Mouse (Mus musculus): ENCODE data around the gene Tmem231.
A peak's percentile ranks its signal among the peaks of the same experiment; 100 is the strongest.

Gene Tmem231

DNA sequence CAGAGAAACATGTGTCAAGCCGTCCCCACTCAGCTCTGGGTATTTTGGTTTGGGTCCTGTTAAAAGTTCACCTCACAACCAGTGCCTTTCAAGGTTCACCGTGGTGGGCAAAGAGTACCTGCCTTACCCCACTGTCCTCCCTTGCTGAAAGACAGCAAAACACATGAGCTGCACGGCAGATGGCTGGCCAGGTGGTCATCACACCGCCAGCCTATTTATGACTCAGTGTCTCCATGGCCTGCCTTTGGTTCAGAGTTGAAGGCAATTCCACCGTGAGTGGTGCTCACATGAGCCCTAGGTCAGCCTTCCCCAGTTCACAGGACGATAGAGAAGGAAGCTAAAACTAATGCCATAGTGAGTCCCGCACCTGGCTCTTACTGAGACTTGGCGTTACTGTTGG, 14.3 kb upstream of the Tmem231 start:
- DNase-seq: peak; percentile 56

DNA sequence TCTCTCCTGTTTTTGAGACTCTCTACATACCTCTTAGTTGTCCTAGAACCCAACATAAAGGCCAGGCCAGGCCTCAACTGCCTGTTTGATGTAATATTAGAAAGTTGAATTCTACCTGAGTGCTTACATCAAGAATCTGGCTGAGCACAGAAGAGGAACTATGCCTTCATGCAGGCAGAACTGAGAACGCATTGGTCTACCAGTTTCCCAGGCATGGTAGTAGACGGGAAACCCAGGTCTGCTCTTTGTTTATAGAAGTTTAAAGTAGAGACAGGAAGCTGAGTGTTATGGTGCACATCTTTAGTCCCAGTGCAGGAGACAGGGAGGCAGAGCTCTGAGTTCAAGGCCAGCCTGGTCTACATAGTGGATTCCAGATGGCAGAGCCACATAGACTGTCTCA, 13.5 kb upstream of the Tmem231 start:
- DNase-seq: no peak

DNA sequence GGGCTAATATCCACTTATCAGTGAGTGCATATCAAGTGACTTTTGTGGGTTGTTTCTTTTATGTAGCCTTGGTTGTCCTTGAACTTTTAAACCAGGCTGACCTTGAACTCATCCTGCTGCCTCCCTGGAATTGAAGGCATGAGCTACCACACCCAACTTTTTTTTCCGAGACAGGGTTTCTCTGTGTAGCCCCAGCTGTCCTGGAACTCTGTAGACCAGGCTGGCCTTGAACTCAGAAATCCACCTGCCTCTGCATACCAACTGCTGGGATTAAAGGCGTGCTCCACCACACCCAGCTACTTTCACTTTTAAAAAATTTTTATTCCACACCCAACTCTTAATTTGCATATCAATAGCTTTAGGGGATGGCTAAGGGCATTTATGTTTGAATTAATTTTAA, 9.9 kb upstream of the Tmem231 start:
- DNase-seq: no peak

DNA sequence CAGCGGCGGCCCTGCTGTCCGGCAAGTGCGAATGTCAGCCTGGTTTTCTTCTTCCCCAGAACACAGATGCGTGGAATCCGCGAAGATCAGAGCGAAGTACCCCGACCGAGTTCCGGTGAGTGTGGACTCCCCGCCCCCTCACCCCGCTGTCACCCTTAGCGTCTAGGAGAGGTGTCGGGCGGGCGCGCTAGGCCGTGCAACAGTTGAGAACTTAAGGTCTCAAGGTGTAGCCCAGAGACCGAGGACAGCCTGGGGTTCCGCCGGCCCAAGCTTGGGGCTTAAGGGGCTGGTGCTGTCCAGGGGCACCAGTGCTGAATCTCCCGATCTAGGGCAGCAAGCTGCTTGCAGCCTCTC, 7.4 kb upstream of the Tmem231 start:
- peak; percentile 94 for DNase-seq

DNA sequence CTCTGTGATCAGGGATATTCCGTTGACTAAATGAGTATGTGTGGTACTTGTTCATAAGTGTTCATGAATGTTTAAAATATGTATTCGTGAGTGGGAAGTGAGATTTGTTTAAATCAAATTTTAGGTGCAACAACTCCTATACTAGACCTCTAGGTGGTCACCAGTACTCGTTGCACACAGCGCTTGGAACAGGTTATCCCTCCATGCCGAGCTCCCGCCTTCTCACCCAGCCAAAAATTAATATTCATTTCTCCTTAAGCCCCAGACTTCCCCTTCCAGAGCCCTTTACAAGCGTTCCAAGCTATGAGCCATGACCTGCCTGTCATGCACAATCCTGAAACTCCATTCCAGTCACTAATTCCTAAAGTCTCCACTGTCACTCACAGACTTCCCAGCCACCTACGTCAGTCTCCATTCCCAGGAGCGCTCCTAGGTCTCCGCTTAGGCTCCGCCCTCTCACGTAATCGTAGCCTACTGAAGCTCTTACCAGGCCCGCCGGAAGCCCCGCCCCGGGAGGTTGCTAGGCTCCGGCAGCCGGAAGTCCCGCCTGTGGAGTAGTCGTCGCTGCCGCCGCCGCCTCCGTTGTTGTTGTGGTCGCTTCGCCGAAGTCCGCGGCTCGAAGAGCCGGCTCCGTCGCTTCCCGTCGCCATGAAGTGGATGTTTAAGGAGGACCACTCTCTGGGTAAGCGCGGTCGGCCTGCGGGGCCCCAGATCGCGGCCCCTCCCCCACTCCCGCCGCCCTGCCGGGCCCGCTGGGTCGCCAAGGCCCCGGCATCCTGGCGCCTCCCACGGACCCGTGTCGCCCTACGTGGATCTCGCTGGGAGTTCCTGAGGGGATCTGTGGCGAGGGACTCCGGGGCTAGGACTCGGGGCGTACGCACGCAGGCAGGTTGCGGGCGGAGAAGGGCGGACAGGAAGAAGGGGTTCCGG, 6.8 kb upstream of the Tmem231 start, which contains the start of gene Gabarapl2:
TSS of gene Gabarapl2 (plus strand) at position 533 of the 930 bp plus-strand sequence.
- peak; percentile 100 for DNase-seq

DNA sequence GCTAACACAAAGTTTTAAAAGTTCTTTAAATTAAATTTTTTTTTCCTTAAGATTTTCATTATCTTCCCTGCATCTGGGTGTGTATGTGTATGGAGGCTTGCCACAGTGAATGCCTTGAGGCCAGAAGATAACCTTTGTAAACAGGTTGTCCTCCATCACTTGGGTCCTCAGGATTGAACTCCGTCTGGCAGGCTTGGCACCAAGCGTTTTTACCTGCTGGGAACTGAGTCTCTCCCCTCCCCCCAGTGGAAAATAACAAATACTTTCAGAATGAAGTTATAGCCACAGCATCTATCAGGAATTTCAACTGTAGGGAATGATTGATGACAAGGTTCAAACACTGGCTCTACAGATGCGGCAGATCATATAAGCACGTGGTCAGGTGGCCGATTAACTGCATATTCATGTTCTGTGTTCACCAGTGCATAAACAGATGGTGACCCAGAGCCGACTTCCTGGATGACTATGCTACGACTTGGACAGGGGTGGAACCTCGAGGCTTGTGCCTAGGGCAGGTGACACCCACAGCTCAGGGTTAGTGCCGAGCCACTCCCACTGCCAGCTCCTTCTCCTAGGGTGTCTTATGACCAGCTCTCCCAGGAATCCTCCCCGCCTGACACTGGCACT, 5.9 kb upstream of the Tmem231 start:
- DNase-seq: peak; percentile 97

DNA sequence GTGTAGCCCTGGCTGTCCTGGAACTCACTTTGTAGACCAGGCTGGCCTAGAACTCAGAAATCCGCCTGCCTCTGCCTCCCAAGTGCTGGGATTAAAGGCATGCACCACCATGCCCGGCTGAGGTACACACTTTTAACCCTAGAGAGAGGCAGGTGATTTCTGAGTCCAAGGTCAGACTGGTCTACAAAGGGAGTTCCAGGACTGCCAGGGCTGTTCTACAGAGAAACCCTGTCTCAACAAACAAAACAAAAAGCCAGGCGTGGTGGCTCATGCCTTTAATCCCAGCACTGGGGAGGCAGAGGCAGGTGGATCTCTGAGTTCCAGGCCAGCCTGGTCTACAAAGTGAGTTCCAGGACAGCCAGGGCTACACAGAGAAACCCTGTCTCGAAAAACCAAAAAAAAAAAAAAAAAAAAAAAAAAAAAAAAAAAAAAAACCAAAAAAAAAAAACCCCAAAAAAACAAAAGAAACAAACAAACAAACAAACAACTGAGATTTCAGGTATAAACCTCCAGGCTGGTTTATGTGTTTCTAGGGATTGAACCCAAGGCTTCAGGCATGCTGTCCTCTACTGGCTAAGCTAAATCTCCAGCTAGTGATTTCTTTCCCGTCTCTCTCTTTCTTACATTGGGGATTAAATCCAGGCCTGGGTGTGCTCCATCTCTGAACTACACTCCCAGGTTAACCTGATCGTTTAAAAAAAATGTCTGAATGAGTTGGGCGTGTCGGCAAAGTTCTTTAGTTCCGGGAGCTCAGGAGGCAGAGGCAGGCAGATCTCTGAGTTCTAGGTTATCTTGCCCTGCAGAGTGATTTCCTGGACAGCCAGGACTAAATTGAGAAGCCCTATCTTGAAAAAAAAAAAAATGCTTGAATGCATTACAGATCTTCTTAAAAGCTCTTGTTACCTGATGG, 4.7 kb upstream of the Tmem231 start:
- peak; percentile 85 for DNase-seq

DNA sequence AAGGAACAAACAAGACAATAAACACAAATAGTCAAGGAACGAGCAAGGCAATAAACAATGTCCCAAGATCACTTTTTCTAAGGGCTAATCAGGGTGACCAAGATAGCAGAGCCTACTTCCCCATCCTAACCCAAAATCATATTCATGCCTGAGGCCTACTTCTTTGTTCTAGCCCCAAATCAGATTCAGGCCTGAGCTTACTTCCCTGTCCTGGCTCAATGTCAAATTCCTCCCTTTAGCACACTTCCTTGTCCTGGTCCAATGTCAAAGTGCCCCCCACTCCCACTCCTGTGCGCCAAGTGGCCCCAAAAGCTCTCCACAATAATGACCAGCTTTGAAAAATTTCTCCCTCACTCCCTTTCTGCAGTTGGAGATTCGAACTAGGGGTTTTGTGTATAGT, 3.5 kb upstream of the Tmem231 start:
- DNase-seq: peak; percentile 78

DNA sequence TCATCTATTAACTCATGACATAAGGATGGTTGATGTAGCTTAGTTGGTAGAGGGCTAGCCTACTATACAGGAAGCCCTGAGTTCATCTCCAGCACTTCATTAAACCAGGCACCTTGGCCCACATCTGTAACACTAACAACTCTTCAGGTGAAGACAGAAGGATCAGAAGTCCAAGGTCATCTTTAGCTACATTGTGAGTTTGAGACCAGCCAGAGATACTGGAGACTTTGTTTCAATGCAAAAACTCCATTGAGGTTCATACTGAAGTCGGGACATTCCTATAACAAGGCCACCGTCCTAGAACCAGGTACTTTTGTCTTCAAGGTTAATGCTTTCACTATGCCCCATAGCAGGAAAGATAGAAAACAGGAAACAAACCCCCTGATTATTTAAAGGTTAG, 520 bp upstream of the Tmem231 start:
- no peak for DNase-seq

DNA sequence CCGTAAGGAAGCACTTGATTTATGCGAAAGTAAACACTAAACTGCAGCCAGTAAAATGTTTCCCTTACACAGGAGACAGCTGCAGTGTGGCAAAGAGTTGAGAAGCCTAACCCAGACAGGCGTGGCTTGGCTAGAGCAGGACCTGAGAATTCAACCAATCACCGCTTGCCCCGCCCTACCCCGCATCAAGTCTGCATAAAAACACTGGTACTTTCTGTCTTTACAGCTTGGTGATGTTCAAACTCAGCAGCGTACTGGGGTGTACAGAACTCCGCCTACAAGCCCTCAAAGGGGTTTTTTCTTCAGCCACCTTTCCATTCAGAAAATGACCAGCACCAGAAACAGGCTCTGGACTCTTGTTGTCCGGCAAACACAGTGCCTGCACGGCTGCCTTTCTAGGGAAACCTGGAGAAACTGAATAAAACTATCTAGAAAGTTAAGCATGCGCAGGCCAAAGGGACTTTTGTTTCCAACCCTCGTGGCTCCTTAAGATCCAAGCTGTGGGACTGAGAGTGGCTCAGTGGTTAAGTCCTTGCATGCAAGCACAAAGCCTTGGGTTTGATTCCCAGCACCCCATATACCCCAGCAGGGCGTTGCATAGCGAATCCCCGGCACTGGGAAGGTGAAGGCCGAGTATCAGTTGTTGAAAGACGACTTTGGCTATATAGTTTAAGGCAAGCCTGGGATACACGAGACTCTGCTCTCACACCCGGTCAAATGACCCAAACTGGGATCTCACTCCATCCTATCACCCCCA, 923 bp downstream of the Tmem231 start:
- peak; percentile 97 for DNase-seq

DNA sequence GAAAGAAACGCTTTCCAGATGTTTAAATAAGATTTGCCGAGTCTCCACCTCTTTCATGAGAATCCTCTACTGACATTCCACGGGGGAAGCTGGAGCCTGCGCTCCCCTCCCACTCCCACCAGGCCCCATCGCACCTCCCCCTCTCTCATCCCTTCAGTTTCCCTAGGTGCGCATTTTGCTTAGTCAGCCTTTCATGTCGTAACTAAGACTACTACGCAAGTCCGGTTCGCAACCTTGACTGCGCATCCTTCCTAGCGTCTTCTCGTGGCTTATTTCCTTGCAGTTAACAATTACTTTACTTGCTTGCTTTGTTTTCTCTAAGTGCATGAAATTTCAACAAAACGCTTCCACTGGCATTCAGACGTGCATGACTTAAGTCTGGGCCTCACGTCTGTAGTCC, 2.0 kb downstream of the Tmem231 start:
- DNase-seq: peak; percentile 81

DNA sequence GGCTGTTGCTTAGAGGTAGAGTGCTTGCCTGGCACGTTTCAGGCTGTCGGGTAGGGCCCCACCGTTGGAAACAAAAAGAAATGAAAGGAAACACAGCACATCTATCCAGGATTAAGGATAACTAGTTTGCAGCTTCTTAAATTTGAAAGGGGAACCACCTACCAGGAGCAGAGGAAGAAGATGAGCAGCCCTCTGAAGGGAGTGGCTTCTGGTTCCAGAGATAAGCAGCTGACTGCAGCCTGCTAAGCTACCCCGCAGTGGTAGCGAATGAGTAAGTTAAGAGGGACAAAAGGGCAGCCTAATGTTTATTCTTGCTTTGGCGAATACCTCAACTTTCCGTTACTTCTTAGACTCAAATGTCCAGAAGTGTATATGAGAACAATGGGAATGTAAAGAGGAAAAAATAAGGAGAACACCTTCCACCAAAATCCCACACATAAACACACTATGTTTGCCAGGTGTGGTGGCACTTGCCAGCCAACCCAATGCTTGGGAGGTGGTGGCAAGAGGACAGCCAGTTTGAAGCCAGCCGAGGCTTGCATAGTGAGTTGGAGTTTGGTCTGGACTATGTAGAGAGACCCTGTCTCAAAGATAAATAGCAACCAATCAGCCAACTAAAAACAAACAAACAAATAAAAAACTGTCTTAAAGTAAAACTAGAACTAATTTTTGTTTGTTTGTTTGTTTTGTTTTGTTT, 3.9 kb downstream of the Tmem231 start:
- DNase-seq: no peak

DNA sequence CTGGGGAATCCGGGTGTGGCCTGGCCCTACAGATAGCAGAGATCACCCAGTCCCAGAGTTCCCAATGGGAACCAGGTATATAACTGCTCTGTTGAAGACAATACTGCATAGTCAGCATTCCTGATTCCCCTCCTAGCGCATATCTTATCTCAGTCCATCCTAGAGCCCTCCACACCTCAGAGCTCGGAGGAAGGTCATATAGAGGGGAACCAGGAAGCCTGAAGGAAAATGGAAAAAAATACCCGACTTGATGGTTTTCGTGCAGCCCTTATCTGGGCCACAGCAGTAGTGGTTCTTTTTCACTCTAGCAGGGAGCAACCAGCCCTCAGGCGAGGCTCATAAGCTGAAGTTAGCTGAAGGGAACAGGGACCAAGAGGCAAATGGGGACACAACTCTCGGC, 8.7 kb downstream of the Tmem231 start:
- DNase-seq: peak; percentile 78

DNA sequence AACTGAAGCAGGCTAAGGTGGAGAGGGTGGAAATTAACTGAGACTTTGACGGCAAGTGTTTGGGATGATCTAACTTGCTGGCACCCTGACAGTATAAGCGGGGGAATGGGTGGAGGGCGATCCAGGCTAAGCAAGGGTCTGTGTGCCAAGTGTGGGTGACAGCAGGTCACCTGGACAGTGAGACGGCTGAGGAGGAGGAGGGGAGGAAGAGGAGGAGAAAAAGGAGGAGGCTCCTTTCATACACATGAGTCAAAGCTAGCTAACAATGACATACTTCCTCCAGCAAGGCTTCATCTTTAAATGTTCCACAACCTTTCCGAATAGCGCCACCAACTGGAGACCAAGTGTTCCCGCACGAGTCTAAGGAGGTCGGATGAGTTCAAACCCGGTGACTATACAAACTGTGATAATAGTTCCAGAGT, 10.3 kb downstream of the Tmem231 start:
- peak; percentile 90 for DNase-seq

DNA sequence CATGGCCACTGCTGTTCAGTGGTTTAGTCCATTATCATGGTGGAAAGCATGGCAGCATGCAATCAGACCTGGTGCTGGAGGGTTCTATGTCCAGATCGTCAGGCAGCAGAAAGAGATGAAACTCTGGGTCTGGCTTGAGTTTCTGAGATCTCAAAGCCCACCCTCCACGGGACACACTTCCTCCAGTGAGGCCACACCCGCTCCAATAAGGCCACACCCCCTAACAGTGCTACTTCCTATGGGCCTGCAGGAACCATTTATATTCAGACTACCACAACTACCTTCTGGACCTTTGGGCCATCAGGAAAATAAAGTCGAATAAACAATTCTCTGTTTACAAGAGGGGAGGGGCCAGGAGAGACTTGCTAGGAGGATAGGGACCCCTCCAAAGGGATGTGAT, 12.7 kb downstream of the Tmem231 start:
- DNase-seq: no peak

DNA sequence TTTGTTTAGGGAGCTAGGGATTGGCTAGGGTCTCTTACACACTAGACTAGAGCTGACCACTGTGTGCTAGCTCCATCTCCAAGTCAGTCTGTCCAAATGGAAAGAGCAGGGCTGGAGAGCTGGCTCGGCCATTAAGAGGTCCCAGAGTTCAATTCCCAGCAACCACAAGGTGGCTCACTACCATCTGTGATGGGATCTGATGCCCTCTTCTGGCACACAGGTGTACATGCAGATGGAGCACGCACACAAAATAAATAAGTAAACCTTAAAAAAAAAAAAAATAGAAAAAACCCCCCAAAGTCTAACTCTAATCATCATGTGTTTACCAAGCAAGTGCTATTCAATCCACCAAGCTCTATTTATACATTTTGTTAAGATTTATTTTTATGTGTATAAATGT, 14.0 kb downstream of the Tmem231 start:
- DNase-seq: no peak

DNA sequence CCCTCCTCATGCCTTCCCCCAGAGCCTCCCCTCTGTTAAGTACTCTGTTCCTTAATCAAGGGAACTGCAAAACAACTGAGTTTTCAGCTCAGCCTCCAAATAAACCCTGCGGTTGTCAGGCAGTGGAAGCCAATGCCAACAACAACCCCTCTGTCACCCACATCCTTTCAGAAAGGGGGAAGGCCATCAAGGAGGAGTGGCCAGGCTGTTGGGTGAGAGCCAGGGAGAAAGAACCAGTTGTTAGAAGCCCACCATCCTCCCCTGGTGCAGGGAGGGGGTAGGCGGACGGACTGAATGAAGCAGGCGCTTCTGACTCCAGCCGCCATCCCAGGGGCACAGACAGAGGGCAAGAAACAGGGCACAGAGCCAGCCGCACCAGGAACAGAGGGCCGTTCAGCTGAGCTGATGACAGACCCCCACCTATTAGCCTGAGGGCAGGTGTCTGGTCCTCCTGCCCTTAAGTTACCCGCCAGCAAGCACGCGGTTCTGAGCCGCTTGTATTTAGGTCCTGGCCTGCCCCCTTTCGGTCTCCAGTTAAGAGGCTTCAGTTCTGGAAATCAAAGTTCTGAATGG, 20.7 kb downstream of the Tmem231 start:
- DNase-seq: no peak

DNA sequence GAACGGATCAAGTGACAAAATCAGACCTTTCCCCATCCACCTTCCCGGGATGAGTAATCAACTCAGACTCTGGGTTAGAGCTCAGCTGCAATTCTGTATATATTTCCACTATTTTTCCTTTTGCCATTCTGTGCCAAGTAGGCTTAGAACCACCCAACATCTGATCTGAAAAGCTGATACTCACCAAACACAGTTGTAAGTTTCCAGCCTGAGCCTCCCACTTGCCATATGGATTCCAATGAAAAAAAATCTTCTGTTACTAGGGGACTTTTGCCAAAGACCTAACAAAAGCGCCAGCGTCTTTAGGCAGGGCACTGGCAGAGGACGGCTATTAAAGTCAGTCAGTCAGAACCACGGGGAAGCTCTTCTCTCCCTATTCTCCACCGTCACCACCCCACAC, 22.1 kb downstream of the Tmem231 start:
- DNase-seq: no peak

DNA sequence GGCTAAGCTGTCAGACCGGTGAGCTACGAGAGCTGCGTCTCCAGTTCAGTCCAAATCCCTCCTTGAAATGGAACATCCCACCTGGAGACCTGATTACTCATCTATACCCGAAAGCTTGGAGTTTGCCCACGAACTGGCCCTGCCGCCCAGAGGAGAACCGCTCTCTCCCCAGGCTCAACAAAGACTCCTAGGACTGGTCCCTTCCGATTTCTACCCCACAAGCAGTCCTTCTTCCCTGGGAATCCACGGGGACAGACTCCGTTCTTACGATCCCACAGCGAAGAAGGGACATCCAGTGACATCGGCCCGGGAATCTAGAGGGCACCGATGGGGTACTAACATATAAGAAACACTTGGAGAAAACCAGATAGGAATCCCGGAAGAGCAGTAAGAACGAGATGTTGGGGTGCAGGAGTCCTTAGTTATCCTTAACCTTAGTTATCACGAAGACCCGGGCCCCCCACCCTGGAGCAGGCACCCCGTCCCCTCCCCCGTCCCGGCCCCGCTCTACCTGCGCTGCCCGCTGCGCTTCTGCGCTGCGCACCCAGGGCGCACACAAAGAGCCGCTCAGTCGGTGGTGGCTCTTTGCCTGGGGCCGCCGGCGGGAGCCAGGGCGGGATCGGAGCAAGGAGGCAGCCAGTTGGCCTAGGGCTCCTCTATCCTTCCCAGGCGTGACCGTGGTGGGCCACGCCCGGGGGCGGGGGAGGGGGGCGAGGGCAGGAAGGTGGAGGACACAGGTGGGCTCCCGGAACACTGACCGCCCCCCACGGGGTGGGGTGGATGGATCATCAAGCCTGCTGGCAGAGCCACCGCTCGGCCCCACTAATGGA, 23.8 kb downstream of the Tmem231 start, which contains the start of gene Chst5:
TSS of gene Chst5 (minus strand) at position 827 of the 830 bp plus-strand sequence.
- DNase-seq: no peak

DNA sequence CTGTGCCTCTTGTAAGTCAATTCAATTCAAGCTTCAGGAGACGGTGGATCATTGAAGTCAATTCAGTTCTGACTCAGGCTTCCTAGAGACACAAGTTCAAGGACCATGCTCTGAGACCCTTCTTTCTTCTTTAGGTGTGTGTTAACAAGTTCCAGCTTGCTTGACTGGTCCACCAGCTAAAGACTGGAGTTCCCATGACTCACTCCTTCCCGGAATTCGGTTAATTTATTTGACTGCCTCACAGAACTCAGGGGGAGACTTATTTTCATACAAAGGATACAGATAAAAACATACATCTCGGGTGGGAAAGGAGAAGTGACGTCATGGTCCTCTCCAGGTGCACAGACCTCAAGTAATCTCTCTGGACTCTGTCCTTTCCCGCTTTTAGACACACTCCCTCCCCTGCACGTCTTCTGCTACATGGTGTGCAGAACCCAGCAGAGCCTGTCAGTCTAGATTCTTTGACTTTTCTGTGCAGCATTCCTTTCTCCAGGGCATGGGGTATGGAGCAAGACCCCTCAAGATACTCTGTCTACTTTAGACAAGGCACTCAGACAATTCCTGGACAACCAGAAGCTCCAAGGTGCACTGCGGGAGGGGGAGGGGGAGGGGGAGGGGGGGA, 28.1 kb downstream of the Tmem231 start:
- no peak for DNase-seq

All from heart, adult 11 months (tissue).